Mouse (Mus musculus) limb, embryonic 11.5 days (tissue): Measurements from ENCODE around the gene Fam205c. TPM values are rescaled to one million over a fixed set of nuclear protein-coding genes. Genes with fewer than 3 reads are reported as not detected.

ENCODE experiments used
- ATAC-seq: fragments of 200-750 bp; cut with Nextera tagmentation; 2 replicates; pipeline ENCODE4 v1.8.0; 2017; ENCODE audit warnings: low read depth; ENCODE audit not compliant: insufficient number of reproducible peaks, low FRiP score, low TSS enrichment
- DNase-seq: peaks from one replicate; pipeline ENCODE4 v3.0.0-alpha.2; 2015; ENCODE audit warnings: low spot score
- H3K27ac ChIP-seq: fragments of 300-500 bp; sonication (generic); replicated peaks from 2 replicates; pipeline ENCODE4 v1.5.1; 2014; ENCODE audit warnings: low read depth, mild to moderate bottlenecking, low read length
- H3K27me3 ChIP-seq: fragments of 300-500 bp; sonication (generic); 2 replicates; pipeline ENCODE4 v1.6.1; 2014; ENCODE audit warnings: mild to moderate bottlenecking, low read length, mixed read lengths; ENCODE audit not compliant: control insufficient read depth, insufficient read depth
- H3K36me3 ChIP-seq: fragments of 300-500 bp; sonication (generic); 2 replicates; pipeline ENCODE4 v1.6.1; 2014; ENCODE audit warnings: mild to moderate bottlenecking, low read length, moderate library complexity, mixed read lengths; ENCODE audit not compliant: control insufficient read depth, insufficient read depth
- H3K4me1 ChIP-seq: fragments of 300-500 bp; sonication (generic); 2 replicates; pipeline ENCODE4 v1.6.1; 2014; ENCODE audit warnings: low read length, mixed read lengths; ENCODE audit not compliant: control insufficient read depth, insufficient read depth
- H3K4me2 ChIP-seq: fragments of 300-500 bp; sonication (generic); 2 replicates; pipeline ENCODE4 v1.6.1; 2014; ENCODE audit warnings: low read depth, mild to moderate bottlenecking, moderate library complexity; ENCODE audit not compliant: severe bottlenecking
- H3K4me3 ChIP-seq: fragments of 300-500 bp; sonication (generic); 2 replicates; pipeline ENCODE4 v1.5.1; 2014; ENCODE audit warnings: low read depth, low read length
- H3K9ac ChIP-seq: fragments of 300-500 bp; sonication (generic); 2 replicates; pipeline ENCODE4 v1.6.1; 2014; ENCODE audit warnings: mild to moderate bottlenecking, low read length
- H3K9me3 ChIP-seq: fragments of 300-500 bp; sonication (generic); 2 replicates; pipeline ENCODE4 v1.6.1; 2016; ENCODE audit warnings: low read length; ENCODE audit not compliant: control insufficient read depth
- WGBS: fragments of 180-500 bp; shearing (Covaris S2); extraction: QIAGEN DNeasy Blood & Tissue Kit; methylation state at CpG from one replicate; pipeline ENCODE4 v1.1.7; 2014; 5-methylcytosine and 5-hydroxymethylcytosine counted together
- polyA plus RNA-seq: library from polyadenylated mRNA; unstranded; fragments of >200 nt; fragmentation: Nextera tagmentation; extraction: Ambion mirVana; gene quantifications from 2 replicates; pipeline ENCODE4 v1.2.1, GENCODE M21; 2014

Gene Fam205c
- polyA plus RNA-seq, 1 experiment from 2014 or later = not detected

GRCm38 (mm10) chr4:42915311-42915710 is 41.3 kb upstream of the Fam205c start:
- Histone ChIP-seq H3K36me3 (no peaks in the 10 kb centered on the region), H3K27me3 (peaks cover 43% of the 10 kb centered on the region), H3K4me1 (no peaks in the 10 kb centered on the region), H3K27ac (no peak overlapping the region), H3K9me3 (no peaks in the 10 kb centered on the region), H3K4me3 (no peak overlapping the region), H3K4me2 (no peak overlapping the region), H3K9ac (no peak overlapping the region)
- DNase-seq (no peak), ATAC-seq (no peak)
- WGBS = 77% methylated on average over 12 of the region's 12 CpGs

GRCm38 (mm10) chr4:42913391-42913790 is 39.4 kb upstream of the Fam205c start:
- no peak overlapping the region for H3K4me2 ChIP-seq
- WGBS = 51% methylated on average over 10 of the region's 10 CpGs
- no peaks in the 10 kb centered on the region for H3K36me3 ChIP-seq
- no peaks in the 10 kb centered on the region for H3K4me1 ChIP-seq
- DNase-seq (no peak), ATAC-seq (no peak)
- H3K9me3 ChIP-seq = no peaks in the 10 kb centered on the region
- no peak overlapping the region for H3K4me3 ChIP-seq
- H3K27ac ChIP-seq = no peak overlapping the region
- H3K9ac ChIP-seq = no peak overlapping the region
- H3K27me3 ChIP-seq = peaks cover 36% of the 10 kb centered on the region

GRCm38 (mm10) chr4:42904966-42905365 is 30.9 kb upstream of the Fam205c start:
- Histone ChIP-seq H3K27ac (no peak overlapping the region), H3K4me3 (no peak overlapping the region), H3K4me1 (no peaks in the 10 kb centered on the region), H3K36me3 (no peaks in the 10 kb centered on the region), H3K9ac (no peak overlapping the region), H3K27me3 (no peaks in the 10 kb centered on the region), H3K9me3 (no peaks in the 10 kb centered on the region), H3K4me2 (no peak overlapping the region)
- 84% methylated on average over 6 of the region's 6 CpGs for WGBS
- DNase-seq = no peak
- no peak for ATAC-seq

- Histone ChIP-seq H3K4me3 (no peak overlapping the region), H3K4me1 (no peaks in the 10 kb centered on the region), H3K4me2 (no peak overlapping the region), H3K9ac (no peak overlapping the region), H3K36me3 (no peaks in the 10 kb centered on the region), H3K9me3 (no peaks in the 10 kb centered on the region), H3K27ac (no peak overlapping the region), H3K27me3 (no peaks in the 10 kb centered on the region)
- DNase-seq (no peak), ATAC-seq (no peak)
- 94% methylated on average over 3 of the region's 3 CpGs for WGBS
These were observed 30.5 kb upstream of the Fam205c start for GRCm38 (mm10) chr4:42904523-42904922.

GRCm38 (mm10) chr4:42903942-42904341 is 29.9 kb upstream of the Fam205c start:
- Histone ChIP-seq H3K9ac (no peak overlapping the region), H3K27ac (no peak overlapping the region), H3K4me1 (no peaks in the 10 kb centered on the region), H3K36me3 (no peaks in the 10 kb centered on the region), H3K27me3 (no peaks in the 10 kb centered on the region), H3K4me3 (no peak overlapping the region), H3K4me2 (no peak overlapping the region), H3K9me3 (no peaks in the 10 kb centered on the region)
- WGBS = 93% methylated on average over 1 of the region's 1 CpGs
- DNase-seq (no peak), ATAC-seq (no peak)

GRCm38 (mm10) chr4:42902730-42903129 is 28.7 kb upstream of the Fam205c start:
- Histone ChIP-seq H3K4me3 (no peak overlapping the region), H3K36me3 (no peaks in the 10 kb centered on the region), H3K27ac (no peak overlapping the region), H3K27me3 (no peaks in the 10 kb centered on the region), H3K9me3 (no peaks in the 10 kb centered on the region), H3K4me2 (no peak overlapping the region), H3K4me1 (no peaks in the 10 kb centered on the region), H3K9ac (no peak overlapping the region)
- ATAC-seq = no peak
- WGBS = 90% methylated on average over 5 of the region's 5 CpGs
- DNase-seq = no peak

GRCm38 (mm10) chr4:42902174-42902573 is 28.1 kb upstream of the Fam205c start:
- no peaks in the 10 kb centered on the region for H3K36me3 ChIP-seq
- no peak overlapping the region for H3K4me2 ChIP-seq
- H3K27ac ChIP-seq = no peak overlapping the region
- ATAC-seq = no peak
- no peak overlapping the region for H3K4me3 ChIP-seq
- peak; percentile 34 for DNase-seq
- H3K4me1 ChIP-seq = no peaks in the 10 kb centered on the region
- 58% methylated on average over 9 of the region's 9 CpGs for WGBS
- no peaks in the 10 kb centered on the region for H3K27me3 ChIP-seq
- no peaks in the 10 kb centered on the region for H3K9me3 ChIP-seq
- H3K9ac ChIP-seq = no peak overlapping the region

GRCm38 (mm10) chr4:42900878-42901277 is 26.8 kb upstream of the Fam205c start:
- Histone ChIP-seq H3K36me3 (no peaks in the 10 kb centered on the region), H3K4me2 (no peak overlapping the region), H3K9me3 (no peaks in the 10 kb centered on the region), H3K4me1 (no peaks in the 10 kb centered on the region), H3K27ac (no peak overlapping the region), H3K27me3 (no peaks in the 10 kb centered on the region), H3K4me3 (no peak overlapping the region), H3K9ac (no peak overlapping the region)
- no peak for DNase-seq
- 65% methylated on average over 5 of the region's 5 CpGs for WGBS
- ATAC-seq = no peak

GRCm38 (mm10) chr4:42898914-42899313 is 24.9 kb upstream of the Fam205c start:
- no peak overlapping the region for H3K9ac ChIP-seq
- no peak overlapping the region for H3K4me3 ChIP-seq
- 47% methylated on average over 3 of the region's 3 CpGs for WGBS
- no peaks in the 10 kb centered on the region for H3K4me1 ChIP-seq
- ATAC-seq (no peak), DNase-seq (no peak)
- no peaks in the 10 kb centered on the region for H3K9me3 ChIP-seq
- no peaks in the 10 kb centered on the region for H3K36me3 ChIP-seq
- H3K4me2 ChIP-seq = no peak overlapping the region
- H3K27ac ChIP-seq = no peak overlapping the region
- H3K27me3 ChIP-seq = no peaks in the 10 kb centered on the region
